Mouse (Mus musculus) limb, embryonic 11.5 days (tissue): ENCODE results near the gene Selenop. TPM values are rescaled to one million over a fixed set of nuclear protein-coding genes. Genes with fewer than 3 reads are reported as not detected.

ENCODE experiments used
- ATAC-seq: fragments of 200-750 bp; cut with Nextera tagmentation; 2 replicates; pipeline ENCODE4 v1.8.0; 2017; ENCODE audit warnings: low read depth; ENCODE audit not compliant: insufficient number of reproducible peaks, low FRiP score, low TSS enrichment
- DNase-seq: peaks from one replicate; pipeline ENCODE4 v3.0.0-alpha.2; 2015; ENCODE audit warnings: low spot score
- H3K27ac ChIP-seq: fragments of 300-500 bp; sonication (generic); replicated peaks from 2 replicates; pipeline ENCODE4 v1.5.1; 2014; ENCODE audit warnings: low read depth, mild to moderate bottlenecking, low read length
- H3K27me3 ChIP-seq: fragments of 300-500 bp; sonication (generic); 2 replicates; pipeline ENCODE4 v1.6.1; 2014; ENCODE audit warnings: mild to moderate bottlenecking, low read length, mixed read lengths; ENCODE audit not compliant: control insufficient read depth, insufficient read depth
- H3K36me3 ChIP-seq: fragments of 300-500 bp; sonication (generic); 2 replicates; pipeline ENCODE4 v1.6.1; 2014; ENCODE audit warnings: mild to moderate bottlenecking, low read length, moderate library complexity, mixed read lengths; ENCODE audit not compliant: control insufficient read depth, insufficient read depth
- H3K4me1 ChIP-seq: fragments of 300-500 bp; sonication (generic); 2 replicates; pipeline ENCODE4 v1.6.1; 2014; ENCODE audit warnings: low read length, mixed read lengths; ENCODE audit not compliant: control insufficient read depth, insufficient read depth
- H3K4me2 ChIP-seq: fragments of 300-500 bp; sonication (generic); 2 replicates; pipeline ENCODE4 v1.6.1; 2014; ENCODE audit warnings: low read depth, mild to moderate bottlenecking, moderate library complexity; ENCODE audit not compliant: severe bottlenecking
- H3K4me3 ChIP-seq: fragments of 300-500 bp; sonication (generic); 2 replicates; pipeline ENCODE4 v1.5.1; 2014; ENCODE audit warnings: low read depth, low read length
- H3K9ac ChIP-seq: fragments of 300-500 bp; sonication (generic); 2 replicates; pipeline ENCODE4 v1.6.1; 2014; ENCODE audit warnings: mild to moderate bottlenecking, low read length
- H3K9me3 ChIP-seq: fragments of 300-500 bp; sonication (generic); 2 replicates; pipeline ENCODE4 v1.6.1; 2016; ENCODE audit warnings: low read length; ENCODE audit not compliant: control insufficient read depth
- WGBS: fragments of 180-500 bp; shearing (Covaris S2); extraction: QIAGEN DNeasy Blood & Tissue Kit; methylation state at CpG from one replicate; pipeline ENCODE4 v1.1.7; 2014; 5-methylcytosine and 5-hydroxymethylcytosine counted together
- polyA plus RNA-seq: library from polyadenylated mRNA; unstranded; fragments of >200 nt; fragmentation: Nextera tagmentation; extraction: Ambion mirVana; gene quantifications from 2 replicates; pipeline ENCODE4 v1.2.1, GENCODE M21; 2014

Selenop gene
- polyA plus RNA-seq, 1 experiment from 2014 or later = 51.1 TPM

GRCm38 (mm10) chr15:3273191-3273590 is 4.8 kb downstream of the Selenop start:
- H3K4me2 ChIP-seq = no peak overlapping the region
- no peaks in the 10 kb centered on the region for H3K27me3 ChIP-seq
- H3K9ac ChIP-seq = no peak overlapping the region
- H3K36me3 ChIP-seq = no peaks in the 10 kb centered on the region
- WGBS = 62% methylated on average over 1 of the region's 1 CpGs
- no peak for ATAC-seq
- H3K9me3 ChIP-seq = no peaks in the 10 kb centered on the region
- H3K4me1 ChIP-seq = peaks cover 5% of the 10 kb centered on the region; the same call in 1 of the 2 replicates
- DNase-seq = no peak
- no peak overlapping the region for H3K27ac ChIP-seq
- no peak overlapping the region for H3K4me3 ChIP-seq

DNA sequence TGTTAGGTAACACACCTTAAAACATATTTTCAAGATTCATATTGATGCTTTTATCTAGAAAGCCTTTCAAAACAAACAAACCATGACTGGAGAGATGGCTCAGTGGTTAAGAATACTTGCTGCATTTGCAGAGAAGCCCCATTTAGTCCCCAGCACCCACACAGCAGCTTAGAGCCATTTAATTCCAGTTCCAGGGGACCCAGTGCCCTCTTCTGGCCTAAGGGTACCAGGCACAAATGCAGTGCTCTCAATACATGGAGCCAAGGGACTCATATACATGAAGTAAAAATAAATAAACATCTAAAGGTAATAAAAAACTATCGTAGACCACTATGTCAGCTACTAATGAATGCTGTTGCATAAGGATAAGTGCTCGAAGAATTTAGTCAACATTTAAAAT is 9.0 kb downstream of the Selenop start:
- Histone ChIP-seq H3K27me3 (no peaks in the 10 kb centered on the region), H3K9me3 (no peaks in the 10 kb centered on the region), H3K27ac (no peak overlapping the region), H3K36me3 (no peaks in the 10 kb centered on the region), H3K9ac (no peak overlapping the region), H3K4me1 (no peaks in the 10 kb centered on the region), H3K4me2 (no peak overlapping the region), H3K4me3 (no peak overlapping the region)
- ATAC-seq (no peak), DNase-seq (no peak)
- 94% methylated on average over 2 of the region's 2 CpGs for whole genome bisulfite sequencing

DNA sequence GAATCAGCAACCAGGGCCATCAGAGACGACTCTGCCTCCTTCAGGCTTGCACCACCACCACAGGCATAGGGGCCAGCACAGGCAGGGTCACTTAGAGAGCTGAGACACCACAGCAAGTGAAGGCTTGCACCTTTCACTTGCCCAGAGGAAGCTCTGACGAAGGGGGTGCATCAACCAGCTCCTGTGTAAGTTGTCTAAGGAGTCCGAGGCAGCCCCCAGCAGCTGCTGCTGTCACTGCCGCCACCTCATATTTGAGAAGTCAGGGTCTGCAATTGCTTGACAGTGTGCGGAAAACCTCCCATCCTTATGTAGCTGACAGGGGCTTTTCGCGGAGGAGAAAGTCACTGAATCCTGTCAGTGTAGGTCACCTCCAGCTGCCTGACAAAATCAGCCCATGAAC is 10.9 kb downstream of the Selenop start:
- Histone ChIP-seq H3K4me1 (no peaks in the 10 kb centered on the region), H3K27ac (no peak overlapping the region), H3K4me2 (no peak overlapping the region), H3K27me3 (no peaks in the 10 kb centered on the region), H3K9ac (no peak overlapping the region), H3K36me3 (no peaks in the 10 kb centered on the region), H3K9me3 (no peaks in the 10 kb centered on the region), H3K4me3 (no peak overlapping the region)
- ATAC-seq (no peak), DNase-seq (no peak)
- 80% methylated on average over 7 of the region's 7 CpGs for WGBS

- no peak for DNase-seq
- no peak overlapping the region for H3K4me2 ChIP-seq
- no peaks in the 10 kb centered on the region for H3K9me3 ChIP-seq
- no peak overlapping the region for H3K4me3 ChIP-seq
- no peaks in the 10 kb centered on the region for H3K36me3 ChIP-seq
- no peak for ATAC-seq
- H3K27ac ChIP-seq = no peak overlapping the region
- H3K4me1 ChIP-seq = no peaks in the 10 kb centered on the region
- H3K9ac ChIP-seq = no peak overlapping the region
- no peaks in the 10 kb centered on the region for H3K27me3 ChIP-seq
Measured at GRCm38 (mm10) chr15:3281216-3281615, 12.9 kb downstream of the Selenop start.

DNA sequence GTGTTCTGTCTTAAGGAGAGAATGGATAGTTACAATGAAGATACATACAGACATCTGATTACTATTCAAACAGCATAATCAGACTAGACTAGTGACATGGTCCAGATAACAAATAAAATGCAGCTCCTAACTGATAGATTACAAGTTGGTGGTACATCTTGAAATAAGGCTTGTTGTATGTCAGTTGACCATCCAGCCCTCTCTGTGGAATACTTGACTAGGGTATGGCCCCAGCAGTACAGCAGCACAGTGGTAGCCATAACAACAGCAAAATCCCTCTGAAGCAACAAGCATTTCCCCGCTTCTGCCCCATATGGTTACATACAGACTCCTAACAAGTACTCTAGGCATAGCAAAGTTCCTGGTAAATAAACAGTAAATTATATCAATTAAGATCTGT is 13.4 kb downstream of the Selenop start:
- no peak overlapping the region for H3K9ac ChIP-seq
- 92% methylated on average over 1 of the region's 1 CpGs for WGBS
- no peaks in the 10 kb centered on the region for H3K4me1 ChIP-seq
- DNase-seq (no peak), ATAC-seq (no peak)
- H3K9me3 ChIP-seq = no peaks in the 10 kb centered on the region
- no peak overlapping the region for H3K27ac ChIP-seq
- no peaks in the 10 kb centered on the region for H3K27me3 ChIP-seq
- no peaks in the 10 kb centered on the region for H3K36me3 ChIP-seq
- H3K4me2 ChIP-seq = no peak overlapping the region
- H3K4me3 ChIP-seq = no peak overlapping the region

DNA sequence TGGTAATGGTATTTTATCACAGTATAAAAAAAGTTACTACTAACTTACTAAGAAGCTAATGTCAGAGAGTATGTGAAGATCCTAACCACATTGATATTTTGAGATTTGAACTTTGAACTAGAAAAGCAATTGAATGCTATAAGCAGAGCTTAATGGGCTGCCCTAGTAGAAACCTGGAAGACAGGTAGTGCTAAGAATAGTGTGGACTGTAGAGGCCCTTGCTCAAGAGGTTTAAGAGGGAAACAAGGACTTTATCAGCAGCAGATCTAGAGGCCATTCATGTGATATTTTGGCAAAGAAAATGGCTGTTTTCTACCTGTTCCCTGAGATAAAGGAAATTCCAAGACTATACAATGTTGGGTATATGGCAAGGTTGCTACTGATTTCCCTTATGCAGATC is 17.7 kb downstream of the Selenop start:
- Histone ChIP-seq H3K4me3 (no peak overlapping the region), H3K9me3 (no peaks in the 10 kb centered on the region), H3K27me3 (no peaks in the 10 kb centered on the region), H3K27ac (no peak overlapping the region), H3K4me1 (no peaks in the 10 kb centered on the region), H3K9ac (no peak overlapping the region), H3K4me2 (no peak overlapping the region), H3K36me3 (no peaks in the 10 kb centered on the region)
- DNase-seq = no peak
- ATAC-seq = no peak

DNA sequence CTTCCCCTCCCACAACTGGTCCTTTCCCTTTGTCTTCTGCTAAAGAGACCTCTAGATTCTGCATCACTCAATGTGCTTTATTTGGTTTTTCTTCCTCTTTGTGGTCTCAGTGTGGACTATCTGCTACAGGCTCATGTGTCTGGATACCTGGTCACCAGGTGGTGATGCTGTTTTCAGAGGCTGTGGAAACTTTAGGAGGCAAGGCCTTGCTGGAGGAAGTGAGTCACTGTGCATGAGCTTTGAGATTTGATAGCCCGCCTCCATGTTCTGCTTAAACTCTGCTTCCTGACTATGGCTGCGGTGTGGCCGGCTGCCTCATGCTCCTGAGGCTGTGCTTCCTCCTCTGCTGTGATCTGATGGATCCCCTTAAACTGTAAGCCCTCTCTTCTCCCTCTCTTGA is 22.1 kb downstream of the Selenop start:
- DNase-seq (no peak), ATAC-seq (no peak)
- Histone ChIP-seq H3K9ac (no peak overlapping the region), H3K36me3 (no peaks in the 10 kb centered on the region), H3K27me3 (no peaks in the 10 kb centered on the region), H3K4me1 (no peaks in the 10 kb centered on the region), H3K9me3 (no peaks in the 10 kb centered on the region), H3K4me2 (no peak overlapping the region), H3K27ac (no peak overlapping the region), H3K4me3 (no peak overlapping the region)
- 87% methylated on average over 3 of the region's 3 CpGs for WGBS

DNA sequence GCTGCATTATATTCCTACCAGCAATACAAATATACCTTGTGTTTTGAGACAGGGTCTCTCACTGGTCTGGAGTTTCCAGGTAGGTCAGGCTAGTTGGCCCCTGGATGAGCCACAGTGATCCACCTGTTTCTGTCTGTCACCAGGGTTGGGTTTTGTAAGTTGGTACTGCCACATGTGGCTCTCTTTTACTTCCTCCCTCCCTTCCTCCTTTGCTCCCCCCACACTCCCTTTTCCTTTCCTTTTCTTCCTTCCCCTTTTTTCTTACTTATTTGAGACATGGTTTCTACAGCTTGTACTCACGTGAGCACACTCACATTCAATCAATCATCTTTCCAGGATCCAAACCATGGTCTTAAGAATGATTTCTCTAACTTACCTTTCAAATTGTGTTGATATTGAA is 25.1 kb downstream of the Selenop start:
- H3K27ac ChIP-seq = no peak overlapping the region
- no peaks in the 10 kb centered on the region for H3K27me3 ChIP-seq
- H3K36me3 ChIP-seq = no peaks in the 10 kb centered on the region
- H3K4me3 ChIP-seq = no peak overlapping the region
- DNase-seq = no peak
- no peak overlapping the region for H3K4me2 ChIP-seq
- no peaks in the 10 kb centered on the region for H3K9me3 ChIP-seq
- no peak for ATAC-seq
- no peak overlapping the region for H3K9ac ChIP-seq
- H3K4me1 ChIP-seq = no peaks in the 10 kb centered on the region
- WGBS = 65% methylated on average over 1 of the region's 1 CpGs

DNA sequence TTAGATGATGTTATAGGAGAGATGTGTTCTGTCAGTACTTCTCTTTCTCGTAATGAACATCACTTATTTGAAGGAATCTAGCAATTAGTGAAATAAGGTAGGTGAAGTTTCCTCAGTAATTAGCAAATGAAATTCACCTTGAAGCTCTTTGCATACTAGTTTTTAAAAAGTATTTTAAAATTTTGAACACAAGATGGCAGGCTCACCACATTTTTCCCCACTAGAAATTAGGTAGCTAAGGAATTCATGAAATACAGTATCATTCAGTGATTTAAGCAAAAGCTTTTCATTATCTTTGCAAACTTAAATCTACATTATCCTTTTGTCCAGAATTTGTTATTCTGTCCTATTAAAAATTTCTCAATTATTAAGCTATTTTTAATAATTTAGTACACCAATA is 27.6 kb downstream of the Selenop start:
- Histone ChIP-seq H3K9me3 (no peaks in the 10 kb centered on the region), H3K4me3 (no peak overlapping the region), H3K27me3 (no peaks in the 10 kb centered on the region), H3K9ac (no peak overlapping the region), H3K4me1 (no peaks in the 10 kb centered on the region), H3K4me2 (no peak overlapping the region), H3K27ac (no peak overlapping the region), H3K36me3 (no peaks in the 10 kb centered on the region)
- ATAC-seq (no peak), DNase-seq (no peak)
- WGBS = 83% methylated on average over 1 of the region's 1 CpGs
